Mouse (Mus musculus): ENCODE data around the gene Atp8a2.

DNA sequence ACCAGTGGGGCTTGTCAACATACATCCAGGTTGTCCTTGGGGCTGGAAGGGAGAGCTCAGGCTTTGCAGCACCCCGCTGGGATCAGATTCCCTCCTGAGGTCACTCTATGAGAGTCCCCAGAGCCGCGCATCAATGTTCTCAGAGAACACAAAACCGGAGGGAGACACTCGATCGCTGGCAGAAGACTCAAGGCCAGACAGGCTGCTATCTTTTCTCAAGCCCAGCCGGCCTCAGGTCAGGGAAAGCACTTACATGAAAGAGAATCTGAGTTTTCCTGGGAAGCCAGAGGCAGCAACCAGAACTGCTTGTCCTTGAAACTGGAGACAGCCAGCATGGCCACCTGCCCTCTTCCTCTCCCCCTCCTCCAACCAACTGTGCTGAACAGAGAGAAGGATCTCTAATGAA, 519.4 kb downstream of the Atp8a2 start:
- TF ChIP-seq POLR2A (IDR thresholded peaks at IDR 0.05; ENCODE audit: low read depth, low read length) (no peak), CTCF (conservative IDR thresholded peaks at IDR 0.05; ENCODE audit: insufficient read depth, insufficient read length, low read depth, low read length) (no peak)

Data from kidney, adult 2 months (tissue).